Mouse (Mus musculus) hindbrain, embryonic 11.5 days (tissue): ENCODE data around the gene Car8. TPM values are rescaled to one million over a fixed set of nuclear protein-coding genes. Genes with fewer than 3 reads are reported as not detected.
"Not testable (repeated sequence)": the region's sequence is repeated elsewhere in the genome, so short reads cannot be mapped to it uniquely, and the experiment has no call there.

Source experiments
- ATAC-seq: fragments of 200-750 bp; cut with Nextera tagmentation; 2 replicates; pipeline ENCODE4 v1.8.0; 2017; ENCODE audit warnings: mild to moderate bottlenecking, moderate TSS enrichment, moderate library complexity; ENCODE audit not compliant: low FRiP score
- DNase-seq: peaks from one replicate; pipeline ENCODE4 v3.0.0-alpha.2; 2015; ENCODE audit warnings: low spot score
- H3K27ac ChIP-seq: fragments of 300-500 bp; sonication (generic); 2 replicates; pipeline ENCODE4 v1.5.1; 2014; ENCODE audit warnings: mild to moderate bottlenecking, low read depth, low read length
- H3K27me3 ChIP-seq: fragments of 300-500 bp; sonication (generic); 2 replicates; pipeline ENCODE4 v1.6.1; 2014; ENCODE audit warnings: mild to moderate bottlenecking, low read length, moderate library complexity, mixed read lengths; ENCODE audit not compliant: control insufficient read depth, insufficient read depth
- H3K36me3 ChIP-seq: fragments of 300-500 bp; sonication (generic); 2 replicates; pipeline ENCODE4 v1.6.1; 2014; ENCODE audit warnings: mild to moderate bottlenecking, low read length, moderate library complexity, mixed read lengths; ENCODE audit not compliant: control insufficient read depth, insufficient read depth
- H3K4me1 ChIP-seq: fragments of 300-500 bp; sonication (generic); replicated peaks from 2 replicates; pipeline ENCODE4 v1.6.1; 2014; ENCODE audit warnings: low read length, mixed read lengths; ENCODE audit not compliant: control insufficient read depth, insufficient read depth
- H3K4me2 ChIP-seq: fragments of 300-500 bp; sonication (generic); replicated peaks from 2 replicates; pipeline ENCODE4 v1.6.1; 2014; ENCODE audit warnings: mild to moderate bottlenecking, low read depth, low read length
- H3K4me3 ChIP-seq: fragments of 300-500 bp; sonication (generic); 2 replicates; pipeline ENCODE4 v1.5.1; 2014; ENCODE audit warnings: low read depth, low read length
- H3K9ac ChIP-seq: fragments of 300-500 bp; sonication (generic); 2 replicates; pipeline ENCODE4 v1.6.1; 2014; ENCODE audit warnings: low read depth, low read length
- H3K9me3 ChIP-seq: fragments of 300-500 bp; sonication (generic); 2 replicates; pipeline ENCODE4 v1.6.1; 2016; ENCODE audit warnings: low read length; ENCODE audit not compliant: control insufficient read depth
- WGBS: fragments of 180-500 bp; shearing (Covaris S2); extraction: QIAGEN DNeasy Blood & Tissue Kit; methylation state at CpG from one replicate; pipeline ENCODE4 v1.1.7; 2014; 5-methylcytosine and 5-hydroxymethylcytosine counted together
- polyA plus RNA-seq: library from polyadenylated mRNA; unstranded; fragments of >200 nt; fragmentation: Nextera tagmentation; extraction: Ambion mirVana; gene quantifications from 2 replicates; pipeline ENCODE4 v1.2.1, GENCODE M21; 2014

Car8 gene
- polyA plus RNA-seq, 1 experiment from 2014 or later: 1.9 TPM

DNA sequence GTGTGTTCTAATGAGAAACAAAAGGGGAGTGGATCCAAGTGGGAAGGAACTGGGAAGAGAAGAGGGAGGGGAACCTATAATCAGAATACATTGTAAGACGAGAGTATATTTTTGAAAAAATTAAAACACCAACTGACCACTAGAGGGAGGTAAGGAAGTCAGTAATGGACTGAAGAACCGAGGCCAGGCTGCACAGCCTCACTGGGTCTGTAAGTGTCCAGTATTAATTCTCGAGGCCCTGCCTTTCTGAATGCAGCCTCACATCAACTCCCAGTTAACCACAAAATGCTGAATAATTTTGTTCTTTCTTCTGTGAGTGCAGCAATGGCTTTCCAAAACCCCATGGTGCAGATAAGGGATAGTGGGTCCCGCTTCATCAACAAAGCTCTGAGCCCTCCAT, 48.4 kb downstream of the Car8 start:
- WGBS: 76% methylated on average over 4 of the region's 4 CpGs
- no peaks in the 10 kb centered on the region for H3K36me3 ChIP-seq
- no peak for ATAC-seq

GRCm38 (mm10) chr4:8186921-8187687, 51.7 kb downstream of the Car8 start:
- Histone ChIP-seq H3K9ac (no peak overlapping the region), H3K36me3 (no peaks in the 10 kb centered on the region), H3K4me3 (no peak overlapping the region), H3K27me3 (no peaks in the 10 kb centered on the region), H3K9me3 (no peaks in the 10 kb centered on the region), H3K27ac (no peak overlapping the region), H3K4me2 (no peak overlapping the region), H3K4me1 (no peaks in the 10 kb centered on the region)
- ATAC-seq: no peak
- no peak for DNase-seq
- 76% methylated on average over 8 of the region's 8 CpGs for WGBS

More for the DNA sequence above, 48.4 kb downstream of the Car8 start:
- Histone ChIP-seq H3K9me3 (no peaks in the 10 kb centered on the region), H3K4me3 (no peak overlapping the region), H3K4me1 (no peaks in the 10 kb centered on the region), H3K4me2 (no peak overlapping the region), H3K9ac (no peak overlapping the region), H3K27me3 (no peaks in the 10 kb centered on the region), H3K27ac (no peak overlapping the region)
- no peak for DNase-seq

DNA sequence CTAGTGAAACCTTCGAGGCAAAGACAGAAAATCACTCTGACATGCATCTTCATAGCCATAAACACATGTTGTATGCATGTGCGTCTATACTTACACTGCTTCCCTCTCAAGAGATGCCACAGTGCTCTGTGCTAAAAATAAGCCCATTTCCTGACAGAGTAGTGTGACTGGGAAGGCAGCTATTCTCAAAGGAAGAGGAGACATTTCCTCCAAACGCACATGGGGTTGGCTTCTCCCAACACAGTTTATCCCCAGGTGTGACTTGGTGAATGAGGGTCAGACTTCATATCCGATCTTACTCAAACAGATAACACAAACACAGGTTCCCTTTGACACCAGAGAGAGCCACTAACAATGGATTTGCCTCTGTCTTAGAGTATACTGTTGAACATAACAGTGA, 58.3 kb downstream of the Car8 start:
- ATAC-seq (no peak), DNase-seq (no peak)
- WGBS: 82% methylated on average over 4 of the region's 4 CpGs
- Histone ChIP-seq H3K9me3 (no peaks in the 10 kb centered on the region), H3K4me1 (no peaks in the 10 kb centered on the region), H3K27me3 (no peaks in the 10 kb centered on the region), H3K4me2 (no peak overlapping the region), H3K9ac (no peak overlapping the region), H3K4me3 (no peak overlapping the region), H3K36me3 (no peaks in the 10 kb centered on the region), H3K27ac (no peak overlapping the region)

DNA sequence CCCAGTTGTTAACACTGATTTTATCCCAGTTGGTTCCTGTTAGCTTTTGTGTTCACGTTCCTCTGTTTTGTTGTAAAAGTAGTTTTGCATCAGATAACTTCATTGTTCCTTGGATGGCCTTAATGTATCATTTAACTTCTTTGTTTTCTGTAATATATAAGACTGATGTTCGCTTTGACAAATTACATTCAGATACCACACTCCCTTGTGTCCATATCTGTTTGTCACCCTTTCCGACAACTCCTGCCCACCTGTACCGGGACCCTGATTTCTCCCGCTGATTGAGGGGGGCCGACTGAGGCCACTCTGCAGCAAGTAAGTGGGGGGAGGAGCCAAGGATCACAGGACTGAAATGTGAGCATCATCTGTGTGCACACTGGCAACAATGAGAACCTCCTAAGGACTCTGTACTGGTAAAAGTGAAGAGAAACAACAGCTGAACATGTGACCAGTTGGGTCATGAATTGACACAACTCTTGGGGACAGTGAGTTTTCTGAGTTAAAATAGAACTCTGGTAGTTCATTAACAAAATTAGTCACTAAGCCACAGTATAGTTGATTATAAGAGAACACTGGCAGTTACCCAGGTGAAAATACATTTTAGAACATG, 84.1 kb downstream of the Car8 start:
- Histone ChIP-seq H3K27me3 (no peaks in the 10 kb centered on the region), H3K4me1 (no peaks in the 10 kb centered on the region), H3K9ac (no peak overlapping the region), H3K27ac (no peak overlapping the region), H3K4me3 (no peak overlapping the region), H3K4me2 (no peak overlapping the region), H3K36me3 (no peaks in the 10 kb centered on the region), H3K9me3 (no peaks in the 10 kb centered on the region)
- WGBS: 85% methylated on average over 6 of the region's 6 CpGs
- no peak for DNase-seq
- ATAC-seq: no peak

DNA sequence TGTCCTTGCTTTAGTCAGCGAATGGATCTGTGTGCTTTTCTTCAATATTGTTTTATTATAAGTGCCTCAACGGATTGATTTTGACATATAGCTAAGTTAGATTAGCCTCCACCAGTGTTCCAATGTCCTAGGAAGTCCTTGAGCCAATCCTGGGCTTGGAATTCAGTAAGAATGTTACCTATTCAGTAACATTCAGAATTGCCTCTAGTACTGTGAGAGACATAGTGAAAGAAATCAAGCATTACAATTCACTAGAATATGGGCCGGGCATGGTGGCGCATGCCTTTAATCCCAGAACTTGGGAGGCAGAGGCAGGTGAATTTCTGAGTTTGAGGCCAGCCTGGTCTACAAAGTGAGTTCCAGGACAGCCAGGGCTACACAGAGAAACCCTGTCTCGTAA, 84.9 kb downstream of the Car8 start:
- ATAC-seq, H3K27me3 ChIP-seq, H3K9me3 ChIP-seq, DNase-seq, H3K4me1 ChIP-seq, H3K36me3 ChIP-seq, H3K4me3 ChIP-seq, H3K27ac ChIP-seq, H3K9ac ChIP-seq, H3K4me2 ChIP-seq: not testable (repeated sequence)
- 91% methylated on average over 5 of the region's 5 CpGs for WGBS

DNA sequence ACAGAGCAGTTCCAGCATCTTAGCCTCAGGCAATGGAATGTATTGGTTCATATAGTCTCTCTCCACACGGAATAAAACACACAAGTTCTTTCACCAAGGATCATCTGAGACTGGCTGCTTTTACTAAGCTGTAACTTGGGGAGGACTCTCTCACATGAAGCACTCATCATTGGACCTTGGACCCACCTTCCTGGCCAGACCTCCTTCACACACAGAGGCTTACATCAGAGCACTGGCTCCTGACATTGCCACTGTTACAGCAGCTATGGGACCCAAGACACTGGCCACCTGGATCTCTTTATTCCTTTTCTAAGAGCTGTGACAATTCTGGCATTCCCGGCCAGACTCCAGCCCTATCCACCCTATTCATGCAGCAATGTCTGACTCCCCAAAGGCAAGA, 101.4 kb downstream of the Car8 start:
- ATAC-seq (no peak), DNase-seq (no peak)

DNA sequence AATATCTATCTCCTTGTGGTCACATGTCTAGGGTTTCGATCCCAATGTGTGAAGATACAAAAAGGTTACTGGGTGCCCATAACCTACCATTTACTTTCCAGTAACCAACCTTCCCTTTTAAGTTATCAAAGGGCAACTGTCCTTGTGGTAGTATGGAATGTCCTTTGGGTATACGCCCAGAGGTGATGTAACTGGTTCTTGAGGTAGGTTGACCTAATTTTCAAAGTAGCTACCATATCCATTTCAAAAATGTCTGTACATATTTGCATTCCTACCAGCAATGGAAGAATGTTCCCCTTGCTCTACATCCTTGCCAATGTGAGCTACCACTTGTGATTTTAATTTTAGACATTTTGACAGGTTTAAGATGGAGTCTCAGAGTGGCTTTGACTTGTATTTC, 106.8 kb downstream of the Car8 start:
- H3K9me3 ChIP-seq: no peaks in the 10 kb centered on the region
- no peaks in the 10 kb centered on the region for H3K4me1 ChIP-seq
- H3K9ac ChIP-seq: no peak overlapping the region
- ATAC-seq: no peak
- no peak for DNase-seq
- no peaks in the 10 kb centered on the region for H3K36me3 ChIP-seq
- H3K27ac ChIP-seq: no peak overlapping the region
- no peaks in the 10 kb centered on the region for H3K27me3 ChIP-seq
- no peak overlapping the region for H3K4me2 ChIP-seq
- H3K4me3 ChIP-seq: no peak overlapping the region
- 91% methylated on average over 2 of the region's 2 CpGs for WGBS

More for the DNA sequence above, 101.4 kb downstream of the Car8 start:
- Histone ChIP-seq H3K4me3 (no peak overlapping the region), H3K27me3 (no peaks in the 10 kb centered on the region), H3K9me3 (no peaks in the 10 kb centered on the region), H3K4me2 (no peak overlapping the region), H3K27ac (no peak overlapping the region), H3K4me1 (no peaks in the 10 kb centered on the region), H3K9ac (no peak overlapping the region), H3K36me3 (no peaks in the 10 kb centered on the region)
- 84% methylated on average over 2 of the region's 2 CpGs for WGBS

- H3K4me1 ChIP-seq: no peaks in the 10 kb centered on the region
- no peak for ATAC-seq
- H3K4me2 ChIP-seq: no peak overlapping the region
- H3K4me3 ChIP-seq: no peak overlapping the region
- WGBS: 92% methylated on average over 3 of the region's 3 CpGs
- H3K27me3 ChIP-seq: no peaks in the 10 kb centered on the region
- H3K27ac ChIP-seq: no peak overlapping the region
- no peak overlapping the region for H3K9ac ChIP-seq
- no peak for DNase-seq
- H3K9me3 ChIP-seq: no peaks in the 10 kb centered on the region
- H3K36me3 ChIP-seq: no peaks in the 10 kb centered on the region
Observed at GRCm38 (mm10) chr4:8113558-8113957, 125.3 kb downstream of the Car8 start.

DNA sequence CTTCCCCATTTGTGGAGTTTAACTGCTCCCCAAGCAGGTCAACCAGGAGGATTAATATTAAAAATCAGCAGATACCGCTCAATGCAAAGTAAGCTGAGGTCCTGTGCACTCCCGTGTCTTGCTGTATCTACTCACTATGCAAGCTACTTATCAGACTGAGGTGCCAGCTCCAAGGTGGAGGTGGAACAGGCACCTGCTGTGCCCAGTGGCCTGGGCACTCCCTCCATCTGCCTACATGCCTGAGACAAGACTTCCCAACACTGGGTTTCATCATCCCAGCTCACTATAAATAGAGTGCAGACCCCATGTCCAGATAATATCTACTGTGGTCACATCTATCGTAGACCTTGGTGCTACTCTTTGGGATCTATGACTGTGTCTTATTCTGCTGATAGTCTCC, 127.0 kb downstream of the Car8 start:
- Histone ChIP-seq H3K4me3 (no peak overlapping the region), H3K9me3 (no peaks in the 10 kb centered on the region), H3K36me3 (no peaks in the 10 kb centered on the region), H3K27me3 (no peaks in the 10 kb centered on the region), H3K9ac (no peak overlapping the region), H3K4me1 (no peaks in the 10 kb centered on the region), H3K4me2 (no peak overlapping the region), H3K27ac (no peak overlapping the region)
- WGBS: 88% methylated on average over 3 of the region's 3 CpGs
- ATAC-seq: no peak
- no peak for DNase-seq
